Mouse (Mus musculus): ENCODE measurements around the gene Bcas3. TPM values are rescaled to one million over a fixed set of nuclear protein-coding genes. Genes with fewer than 3 reads are reported as not detected.

The Bcas3 gene
- polyA plus RNA-seq, 1 experiment from 2014 or later, result 33.3 TPM

DNA sequence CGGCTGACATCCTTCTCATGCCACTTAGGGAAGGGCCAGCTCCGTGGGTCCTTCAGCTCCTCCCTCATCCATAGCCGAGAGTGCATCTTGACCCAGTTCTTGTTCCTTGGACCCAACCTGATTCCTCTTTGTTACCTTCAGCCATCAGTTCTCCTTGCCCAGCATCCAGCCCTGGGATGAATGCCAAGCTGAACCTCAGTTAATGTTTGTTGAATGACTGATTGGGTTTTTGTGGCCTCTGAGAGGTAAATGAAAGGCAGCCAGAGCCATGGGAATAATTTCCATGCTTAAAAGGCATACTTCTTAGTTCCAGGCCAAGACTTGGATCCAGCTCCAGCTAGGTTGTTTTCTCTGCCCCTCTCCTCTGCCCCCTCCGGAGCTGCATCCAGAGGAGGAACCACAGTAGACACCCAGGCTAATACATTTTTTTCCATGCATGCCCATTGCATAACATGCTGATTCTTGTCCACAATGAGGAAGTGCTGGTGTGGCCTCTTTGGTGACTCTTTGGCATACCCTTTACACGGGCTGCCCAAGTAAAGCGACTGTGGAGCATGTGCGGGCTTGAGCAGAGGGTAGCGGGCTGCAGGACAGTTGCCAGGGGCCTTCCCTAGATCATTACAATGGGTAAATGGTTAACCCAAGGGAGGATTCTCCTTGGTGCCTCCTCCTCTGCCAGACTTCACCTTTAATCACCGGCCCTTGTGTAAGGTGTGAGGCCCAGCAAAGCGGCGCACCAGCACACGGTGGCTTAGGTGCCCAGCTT is 459.4 kb downstream of the Bcas3 start:
- no peaks in the 10 kb centered on the region for H3K27me3 ChIP-seq (ENCODE audit: control insufficient read depth, insufficient read depth, low read length)
- DNase-seq (ENCODE audit: low spot score) (no peak), ATAC-seq (ENCODE audit: low FRiP score) (no peak)
- H3K27ac ChIP-seq (ENCODE audit: low read depth, low read length), result no peak overlapping the region
- no peaks in the 10 kb centered on the region for H3K9me3 ChIP-seq (ENCODE audit: control insufficient read depth, low read length)
- H3K9ac ChIP-seq (ENCODE audit: low read depth, low read length), result no peak overlapping the region
- H3K4me1 ChIP-seq (replicated peaks; ENCODE audit: control insufficient read depth, insufficient read depth, low read length), result no peaks in the 10 kb centered on the region
- WGBS, result 85% methylated on average over 12 of the region's 12 CpGs
- no peaks in the 10 kb centered on the region for H3K36me3 ChIP-seq (ENCODE audit: control insufficient read depth, insufficient read depth, low read length)
- no peak overlapping the region for H3K4me2 ChIP-seq (replicated peaks; ENCODE audit: low read depth, low read length)
- H3K4me3 ChIP-seq (ENCODE audit: low read depth, low read length), result no peak overlapping the region

DNA sequence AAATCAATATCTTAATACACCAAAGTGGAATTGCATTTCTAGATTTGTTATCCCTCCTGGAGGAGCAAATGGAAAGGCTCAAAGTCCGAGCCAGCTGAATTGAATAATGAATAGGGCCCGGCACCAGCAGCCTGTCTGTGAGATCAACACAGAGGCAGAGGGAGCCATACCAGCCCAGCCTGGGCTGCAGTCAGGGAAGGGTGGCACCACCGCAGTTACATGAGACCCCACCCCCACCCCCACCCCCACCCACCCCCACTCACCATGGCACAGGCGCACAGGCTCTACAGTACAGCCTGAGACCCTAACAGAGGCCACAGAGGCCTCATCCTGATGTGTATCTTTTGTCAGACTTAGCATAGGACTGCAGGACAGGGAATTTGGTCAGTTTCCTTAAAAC is 461.7 kb downstream of the Bcas3 start:
- ATAC-seq (ENCODE audit: low FRiP score) (no peak), DNase-seq (ENCODE audit: low spot score) (no peak)
- no peaks in the 10 kb centered on the region for H3K9me3 ChIP-seq (ENCODE audit: control insufficient read depth, low read length)
- 55% methylated on average over 4 of the region's 4 CpGs for WGBS
- H3K36me3 ChIP-seq (ENCODE audit: control insufficient read depth, insufficient read depth, low read length), result no peaks in the 10 kb centered on the region
- H3K4me2 ChIP-seq (replicated peaks; ENCODE audit: low read depth, low read length), result no peak overlapping the region
- H3K9ac ChIP-seq (ENCODE audit: low read depth, low read length), result no peak overlapping the region
- H3K27ac ChIP-seq (ENCODE audit: low read depth, low read length), result no peak overlapping the region
- H3K4me3 ChIP-seq (ENCODE audit: low read depth, low read length), result no peak overlapping the region
- H3K4me1 ChIP-seq (replicated peaks; ENCODE audit: control insufficient read depth, insufficient read depth, low read length), result no peaks in the 10 kb centered on the region
- H3K27me3 ChIP-seq (ENCODE audit: control insufficient read depth, insufficient read depth, low read length), result no peaks in the 10 kb centered on the region

DNA sequence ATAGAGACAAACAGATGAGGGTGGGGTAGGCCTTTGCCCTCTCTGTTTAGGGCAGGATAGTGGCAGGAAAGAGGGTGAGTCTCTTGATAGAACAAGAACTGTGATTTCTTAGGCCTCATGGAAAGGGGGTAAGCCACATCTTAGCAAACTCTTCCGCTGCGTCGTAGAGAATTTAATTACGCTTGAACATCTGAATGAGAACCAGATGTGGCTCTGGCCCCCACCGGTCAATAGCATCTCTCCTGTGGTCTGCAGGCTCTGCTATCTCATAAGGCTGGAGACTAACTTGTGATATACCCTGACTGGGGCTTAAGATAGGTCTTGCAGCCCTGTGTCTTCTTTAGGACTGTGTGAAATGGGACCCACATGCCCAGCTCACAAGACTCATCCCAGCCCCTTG is 463.5 kb downstream of the Bcas3 start:
- Histone ChIP-seq H3K4me2 (replicated peaks; ENCODE audit: low read depth, low read length) (no peak overlapping the region), H3K4me3 (ENCODE audit: low read depth, low read length) (no peak overlapping the region), H3K27me3 (ENCODE audit: control insufficient read depth, insufficient read depth, low read length) (no peaks in the 10 kb centered on the region), H3K9me3 (ENCODE audit: control insufficient read depth, low read length) (no peaks in the 10 kb centered on the region), H3K27ac (ENCODE audit: low read depth, low read length) (no peak overlapping the region), H3K36me3 (ENCODE audit: control insufficient read depth, insufficient read depth, low read length) (no peaks in the 10 kb centered on the region), H3K9ac (ENCODE audit: low read depth, low read length) (no peak overlapping the region), H3K4me1 (replicated peaks; ENCODE audit: control insufficient read depth, insufficient read depth, low read length) (no peaks in the 10 kb centered on the region)
- DNase-seq (ENCODE audit: low spot score), result no peak
- 69% methylated on average over 5 of the region's 5 CpGs for WGBS
- ATAC-seq (ENCODE audit: low FRiP score), result no peak

DNA sequence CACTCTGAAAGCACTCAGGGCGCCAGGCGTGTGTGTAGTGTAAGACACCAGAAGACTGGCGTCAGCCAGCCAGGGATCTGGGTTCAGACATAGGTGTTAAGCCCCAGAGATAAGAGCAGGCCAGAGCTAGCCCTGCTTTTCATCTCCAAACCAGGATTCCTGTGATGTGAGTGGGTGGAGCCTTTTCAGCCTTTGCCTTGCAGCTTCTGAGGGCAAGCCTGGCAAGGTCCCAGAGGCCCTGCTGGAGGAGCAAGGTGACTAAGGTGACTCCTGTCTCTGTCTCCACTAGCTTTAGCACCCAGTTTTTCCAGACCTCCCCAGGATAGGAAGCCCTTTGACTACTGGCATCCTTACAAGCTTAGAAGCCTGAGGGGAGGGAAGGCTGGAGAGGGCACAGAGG is 465.4 kb downstream of the Bcas3 start:
- Histone ChIP-seq H3K4me1 (replicated peaks; ENCODE audit: control insufficient read depth, insufficient read depth, low read length) (no peaks in the 10 kb centered on the region), H3K36me3 (ENCODE audit: control insufficient read depth, insufficient read depth, low read length) (no peaks in the 10 kb centered on the region), H3K27me3 (ENCODE audit: control insufficient read depth, insufficient read depth, low read length) (no peaks in the 10 kb centered on the region), H3K27ac (ENCODE audit: low read depth, low read length) (no peak overlapping the region), H3K9ac (ENCODE audit: low read depth, low read length) (no peak overlapping the region), H3K4me3 (ENCODE audit: low read depth, low read length) (no peak overlapping the region), H3K9me3 (ENCODE audit: control insufficient read depth, low read length) (no peaks in the 10 kb centered on the region), H3K4me2 (replicated peaks; ENCODE audit: low read depth, low read length) (no peak overlapping the region)
- ATAC-seq (ENCODE audit: low FRiP score) (no peak), DNase-seq (ENCODE audit: low spot score) (no peak)
- WGBS, result 81% methylated on average over 3 of the region's 3 CpGs

DNA sequence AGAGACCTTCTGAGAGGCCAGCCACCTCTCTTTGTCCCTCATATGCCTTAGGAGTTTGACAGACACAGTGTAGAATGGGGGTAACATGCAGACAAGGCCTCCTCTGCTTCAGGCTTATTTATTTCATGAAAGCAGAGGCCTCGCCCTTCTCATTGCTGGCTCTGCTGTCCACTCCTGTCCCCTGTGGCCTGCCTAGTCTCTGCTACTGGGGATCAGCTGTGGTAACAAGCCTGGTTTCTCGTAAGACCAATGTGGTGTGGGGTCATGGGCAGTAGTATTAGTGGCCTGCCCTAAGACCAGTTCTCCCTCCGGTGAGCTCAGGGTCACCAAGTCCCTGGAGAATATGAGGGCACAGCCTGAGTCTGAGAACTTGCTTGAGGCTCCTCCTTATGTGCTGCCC is 468.0 kb downstream of the Bcas3 start:
- Histone ChIP-seq H3K9me3 (ENCODE audit: control insufficient read depth, low read length) (no peaks in the 10 kb centered on the region), H3K9ac (ENCODE audit: low read depth, low read length) (no peak overlapping the region), H3K27me3 (ENCODE audit: control insufficient read depth, insufficient read depth, low read length) (peaks cover 9% of the 10 kb centered on the region), H3K36me3 (ENCODE audit: control insufficient read depth, insufficient read depth, low read length) (no peaks in the 10 kb centered on the region), H3K4me2 (replicated peaks; ENCODE audit: low read depth, low read length) (no peak overlapping the region), H3K27ac (ENCODE audit: low read depth, low read length) (no peak overlapping the region), H3K4me1 (replicated peaks; ENCODE audit: control insufficient read depth, insufficient read depth, low read length) (no peaks in the 10 kb centered on the region), H3K4me3 (ENCODE audit: low read depth, low read length) (no peak overlapping the region)
- DNase-seq (ENCODE audit: low spot score) (no peak), ATAC-seq (ENCODE audit: low FRiP score) (no peak)
- WGBS, result 78% methylated on average over 3 of the region's 3 CpGs

DNA sequence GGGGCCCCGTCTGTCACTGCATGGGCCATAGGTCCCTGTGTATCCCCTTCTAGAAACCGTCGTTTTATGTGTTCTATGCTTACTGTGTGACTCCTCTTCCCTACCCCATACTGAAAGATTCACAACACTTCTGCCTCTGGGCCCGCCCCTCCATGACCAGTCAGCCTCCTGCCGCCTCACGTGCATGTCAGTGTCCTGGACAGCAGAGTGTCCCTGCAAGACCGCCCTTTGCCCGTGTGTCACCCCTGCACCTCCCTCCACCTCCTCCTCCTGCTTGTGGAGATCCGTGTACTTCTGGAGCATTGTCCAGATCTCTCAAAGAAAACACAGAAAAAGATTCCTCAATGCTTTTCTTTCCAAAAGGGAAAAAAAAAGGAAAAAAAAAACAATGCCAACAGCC is 468.7 kb downstream of the Bcas3 start:
- Histone ChIP-seq H3K9ac (ENCODE audit: low read depth, low read length) (no peak overlapping the region), H3K4me1 (replicated peaks; ENCODE audit: control insufficient read depth, insufficient read depth, low read length) (no peaks in the 10 kb centered on the region), H3K4me3 (ENCODE audit: low read depth, low read length) (no peak overlapping the region), H3K27ac (ENCODE audit: low read depth, low read length) (no peak overlapping the region), H3K4me2 (replicated peaks; ENCODE audit: low read depth, low read length) (no peak overlapping the region), H3K9me3 (ENCODE audit: control insufficient read depth, low read length) (no peaks in the 10 kb centered on the region), H3K27me3 (ENCODE audit: control insufficient read depth, insufficient read depth, low read length) (peaks cover 16% of the 10 kb centered on the region), H3K36me3 (ENCODE audit: control insufficient read depth, insufficient read depth, low read length) (no peaks in the 10 kb centered on the region)
- ATAC-seq (ENCODE audit: low FRiP score), result no peak
- WGBS, result 75% methylated on average over 9 of the region's 9 CpGs
- DNase-seq (ENCODE audit: low spot score), result no peak

DNA sequence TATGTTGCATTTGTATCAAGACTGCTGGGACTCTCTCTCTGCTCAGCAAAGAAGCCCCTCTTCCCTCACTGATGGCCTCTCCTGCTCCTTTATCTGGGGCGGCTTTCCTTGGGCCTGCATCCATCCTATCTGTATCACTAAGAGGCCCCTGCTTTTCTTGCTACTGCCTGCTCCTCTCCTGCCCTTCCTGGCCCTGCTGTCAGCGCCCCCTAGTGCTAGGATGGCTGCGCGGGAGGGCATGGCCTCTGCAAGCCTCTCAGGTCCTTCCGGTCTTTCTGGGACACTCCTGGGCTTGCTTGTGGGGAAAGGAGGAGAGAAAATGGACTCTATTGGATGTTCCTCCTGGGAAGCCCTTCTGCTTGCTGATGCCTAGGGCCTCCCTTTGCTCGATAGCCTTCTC is 470.2 kb downstream of the Bcas3 start:
- no peaks in the 10 kb centered on the region for H3K4me1 ChIP-seq (replicated peaks; ENCODE audit: control insufficient read depth, insufficient read depth, low read length)
- H3K4me2 ChIP-seq (replicated peaks; ENCODE audit: low read depth, low read length), result no peak overlapping the region
- no peaks in the 10 kb centered on the region for H3K9me3 ChIP-seq (ENCODE audit: control insufficient read depth, low read length)
- no peak for ATAC-seq (ENCODE audit: low FRiP score)
- H3K9ac ChIP-seq (ENCODE audit: low read depth, low read length), result no peak overlapping the region
- H3K27ac ChIP-seq (ENCODE audit: low read depth, low read length), result no peak overlapping the region
- H3K36me3 ChIP-seq (ENCODE audit: control insufficient read depth, insufficient read depth, low read length), result no peaks in the 10 kb centered on the region
- H3K27me3 ChIP-seq (ENCODE audit: control insufficient read depth, insufficient read depth, low read length), result peaks cover 31% of the 10 kb centered on the region
- no peak overlapping the region for H3K4me3 ChIP-seq (ENCODE audit: low read depth, low read length)
- DNase-seq (ENCODE audit: low spot score), result peak; percentile 89
- WGBS, result 15% methylated on average over 6 of the region's 6 CpGs

DNA sequence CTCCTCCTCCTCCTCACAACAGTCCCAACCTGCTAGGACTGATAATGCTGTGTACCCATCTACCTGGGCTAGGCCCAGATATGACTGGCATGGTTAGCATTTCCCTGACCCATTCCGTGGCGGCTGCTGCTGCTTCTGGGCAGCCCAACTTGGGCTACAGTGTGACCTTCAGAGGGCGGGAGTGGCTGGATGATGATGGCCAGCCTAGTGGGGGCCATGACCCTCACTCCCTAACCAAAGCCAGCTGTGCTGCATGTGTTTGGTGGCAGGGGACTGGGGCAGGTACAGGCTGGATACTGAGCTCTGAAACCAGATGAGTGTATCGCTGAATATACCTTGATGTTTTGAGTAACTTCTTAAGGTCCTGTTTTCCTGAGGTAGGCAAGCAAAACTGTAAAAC is 470.8 kb downstream of the Bcas3 start:
- Histone ChIP-seq H3K36me3 (ENCODE audit: control insufficient read depth, insufficient read depth, low read length) (no peaks in the 10 kb centered on the region), H3K4me2 (replicated peaks; ENCODE audit: low read depth, low read length) (no peak overlapping the region), H3K27me3 (ENCODE audit: control insufficient read depth, insufficient read depth, low read length) (peaks cover 37% of the 10 kb centered on the region), H3K27ac (ENCODE audit: low read depth, low read length) (no peak overlapping the region), H3K4me3 (ENCODE audit: low read depth, low read length) (no peak overlapping the region), H3K4me1 (replicated peaks; ENCODE audit: control insufficient read depth, insufficient read depth, low read length) (no peaks in the 10 kb centered on the region), H3K9me3 (ENCODE audit: control insufficient read depth, low read length) (no peaks in the 10 kb centered on the region), H3K9ac (ENCODE audit: low read depth, low read length) (no peak overlapping the region)
- 73% methylated on average over 4 of the region's 4 CpGs for WGBS
- no peak for DNase-seq (ENCODE audit: low spot score)
- no peak for ATAC-seq (ENCODE audit: low FRiP score)

DNA sequence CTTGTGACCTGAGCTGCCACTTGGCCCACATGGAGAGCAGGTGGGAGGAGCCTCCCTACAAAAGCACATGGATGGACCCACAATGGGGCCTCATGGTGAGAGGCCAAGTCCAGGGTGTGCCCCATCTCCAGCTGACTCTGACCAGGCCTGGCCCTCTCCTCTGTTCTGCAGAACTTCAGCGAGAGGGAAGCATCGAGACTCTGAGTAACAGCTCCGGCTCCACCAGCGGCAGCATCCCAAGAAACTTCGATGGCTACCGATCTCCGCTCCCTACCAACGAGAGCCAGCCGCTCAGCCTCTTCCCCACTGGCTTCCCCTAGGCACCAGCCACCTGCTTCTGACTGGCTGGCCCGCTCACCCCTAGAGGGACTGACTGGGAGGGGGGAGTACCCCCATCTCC is 472.1 kb downstream of the Bcas3 start:
- DNase-seq (ENCODE audit: low spot score), result no peak
- Histone ChIP-seq H3K9ac (ENCODE audit: low read depth, low read length) (no peak overlapping the region), H3K4me3 (ENCODE audit: low read depth, low read length) (no peak overlapping the region), H3K27ac (ENCODE audit: low read depth, low read length) (no peak overlapping the region), H3K4me1 (replicated peaks; ENCODE audit: control insufficient read depth, insufficient read depth, low read length) (peaks cover 2% of the 10 kb centered on the region; the same call in 1 of the 2 replicates), H3K4me2 (replicated peaks; ENCODE audit: low read depth, low read length) (no peak overlapping the region), H3K9me3 (ENCODE audit: control insufficient read depth, low read length) (no peaks in the 10 kb centered on the region), H3K27me3 (ENCODE audit: control insufficient read depth, insufficient read depth, low read length) (peaks cover 50% of the 10 kb centered on the region), H3K36me3 (ENCODE audit: control insufficient read depth, insufficient read depth, low read length) (no peaks in the 10 kb centered on the region)
- WGBS, result 79% methylated on average over 10 of the region's 10 CpGs
- ATAC-seq (ENCODE audit: low FRiP score), result no peak
